Mouse (Mus musculus): ENCODE data around the gene Gimap7. TPM values are rescaled to one million over a fixed set of nuclear protein-coding genes. Genes with fewer than 3 reads are reported as not detected.
"Not testable (repeated sequence)": the region's sequence is repeated elsewhere in the genome, so short reads cannot be mapped to it uniquely, and the experiment has no call there.

Gene Gimap7
- polyA plus RNA-seq, 1 experiment from 2014 or later: not detected

GRCm38 (mm10) chr6:48681472-48682090 is 36.8 kb upstream of the Gimap7 start:
- Histone ChIP-seq H3K4me2 (no peak overlapping the region), H3K4me3 (replicated peaks) (no peak overlapping the region), H3K27me3 (no peaks in the 10 kb centered on the region), H3K9me3 (no peaks in the 10 kb centered on the region), H3K27ac (no peak overlapping the region), H3K9ac (replicated peaks) (no peak overlapping the region), H3K4me1 (replicated peaks) (no peaks in the 10 kb centered on the region), H3K36me3 (no peaks in the 10 kb centered on the region)
- 85% methylated on average over 3 of the region's 3 CpGs for WGBS
- no peak for ATAC-seq (ENCODE audit: insufficient number of reproducible peaks, insufficient read depth, low FRiP score, low TSS enrichment, low read depth)

GRCm38 (mm10) chr6:48682271-48682670 is 36.1 kb upstream of the Gimap7 start:
- 79% methylated on average over 4 of the region's 4 CpGs for WGBS
- no peaks in the 10 kb centered on the region for H3K36me3 ChIP-seq

GRCm38 (mm10) chr6:48683263-48683821 is 35.1 kb upstream of the Gimap7 start:
- not testable (repeated sequence) for H3K36me3 ChIP-seq; H3K27ac ChIP-seq; H3K4me1 ChIP-seq (replicated peaks); H3K27me3 ChIP-seq; H3K9ac ChIP-seq (replicated peaks); H3K4me2 ChIP-seq; H3K9me3 ChIP-seq; H3K4me3 ChIP-seq (replicated peaks); ATAC-seq (ENCODE audit: insufficient number of reproducible peaks, insufficient read depth, low FRiP score, low TSS enrichment, low read depth)
- WGBS: 97% methylated on average over 4 of the region's 4 CpGs

More at GRCm38 (mm10) chr6:48682271-48682670, 36.1 kb upstream of the Gimap7 start:
- H3K9ac ChIP-seq (replicated peaks): no peak overlapping the region
- H3K27me3 ChIP-seq: no peaks in the 10 kb centered on the region
- H3K4me2 ChIP-seq: no peak overlapping the region
- H3K4me1 ChIP-seq (replicated peaks): no peaks in the 10 kb centered on the region
- no peak overlapping the region for H3K4me3 ChIP-seq (replicated peaks)
- H3K9me3 ChIP-seq: no peaks in the 10 kb centered on the region
- no peak for ATAC-seq (ENCODE audit: insufficient number of reproducible peaks, insufficient read depth, low FRiP score, low TSS enrichment, low read depth)
- H3K27ac ChIP-seq: no peak overlapping the region

- WGBS: 73% methylated on average over 5 of the region's 5 CpGs
- Histone ChIP-seq H3K36me3 (no peaks in the 10 kb centered on the region), H3K27ac (no peak within 1 kb of the TSS), H3K9me3 (no peaks in the 10 kb centered on the region), H3K4me1 (replicated peaks) (no peaks in the 10 kb centered on the region), H3K4me2 (no peak within 1 kb of the TSS), H3K9ac (replicated peaks) (no peak within 1 kb of the TSS), H3K4me3 (replicated peaks) (no peak within 1 kb of the TSS), H3K27me3 (no peaks in the 10 kb centered on the region)
- no peak for ATAC-seq (ENCODE audit: insufficient number of reproducible peaks, insufficient read depth, low FRiP score, low TSS enrichment, low read depth)
Observed at GRCm38 (mm10) chr6:48684319-48684718, 34.1 kb upstream of the Gimap7 start, which contains the start of gene Gimap4. TSS of gene Gimap4 (plus strand) at chr6:48684549.

GRCm38 (mm10) chr6:48684806-48685205 is 33.6 kb upstream of the Gimap7 start:
- no peak overlapping the region for H3K4me2 ChIP-seq
- ATAC-seq (ENCODE audit: insufficient number of reproducible peaks, insufficient read depth, low FRiP score, low TSS enrichment, low read depth): no peak
- no peak overlapping the region for H3K27ac ChIP-seq
- H3K9ac ChIP-seq (replicated peaks): no peak overlapping the region
- WGBS: 66% methylated on average over 4 of the region's 4 CpGs
- no peak overlapping the region for H3K4me3 ChIP-seq (replicated peaks)
- no peaks in the 10 kb centered on the region for H3K27me3 ChIP-seq
- no peaks in the 10 kb centered on the region for H3K36me3 ChIP-seq
- H3K4me1 ChIP-seq (replicated peaks): no peaks in the 10 kb centered on the region
- no peaks in the 10 kb centered on the region for H3K9me3 ChIP-seq

- ATAC-seq (ENCODE audit: insufficient number of reproducible peaks, insufficient read depth, low FRiP score, low TSS enrichment, low read depth): no peak
- no peaks in the 10 kb centered on the region for H3K27me3 ChIP-seq
- no peaks in the 10 kb centered on the region for H3K9me3 ChIP-seq
- H3K27ac ChIP-seq: no peak overlapping the region
- no peak overlapping the region for H3K9ac ChIP-seq (replicated peaks)
- no peaks in the 10 kb centered on the region for H3K4me1 ChIP-seq (replicated peaks)
- WGBS: 82% methylated on average over 2 of the region's 2 CpGs
- no peak overlapping the region for H3K4me2 ChIP-seq
- H3K4me3 ChIP-seq (replicated peaks): no peak overlapping the region
- H3K36me3 ChIP-seq: no peaks in the 10 kb centered on the region
Observed at GRCm38 (mm10) chr6:48685251-48685650, 33.2 kb upstream of the Gimap7 start.

- Histone ChIP-seq H3K36me3 (no peaks in the 10 kb centered on the region), H3K9me3 (no peaks in the 10 kb centered on the region), H3K4me2 (no peak overlapping the region), H3K4me1 (replicated peaks) (no peaks in the 10 kb centered on the region), H3K9ac (replicated peaks) (no peak overlapping the region), H3K4me3 (replicated peaks) (no peak overlapping the region), H3K27me3 (no peaks in the 10 kb centered on the region), H3K27ac (no peak overlapping the region)
- ATAC-seq (ENCODE audit: insufficient number of reproducible peaks, insufficient read depth, low FRiP score, low TSS enrichment, low read depth): no peak
- 82% methylated on average over 7 of the region's 7 CpGs for WGBS
Observed at GRCm38 (mm10) chr6:48685694-48686665, 32.4 kb upstream of the Gimap7 start.

- Histone ChIP-seq H3K4me1 (replicated peaks) (no peaks in the 10 kb centered on the region), H3K4me3 (replicated peaks) (no peak overlapping the region), H3K27ac (no peak overlapping the region), H3K36me3 (no peaks in the 10 kb centered on the region), H3K9ac (replicated peaks) (no peak overlapping the region), H3K4me2 (no peak overlapping the region), H3K9me3 (no peaks in the 10 kb centered on the region), H3K27me3 (no peaks in the 10 kb centered on the region)
- WGBS: 88% methylated on average over 2 of the region's 2 CpGs
- ATAC-seq (ENCODE audit: insufficient number of reproducible peaks, insufficient read depth, low FRiP score, low TSS enrichment, low read depth): no peak
Observed at GRCm38 (mm10) chr6:48687077-48687476, 31.3 kb upstream of the Gimap7 start.

GRCm38 (mm10) chr6:48689320-48689719 is 29.1 kb upstream of the Gimap7 start:
- no peak overlapping the region for H3K9ac ChIP-seq (replicated peaks)
- H3K27me3 ChIP-seq: no peaks in the 10 kb centered on the region
- H3K4me1 ChIP-seq (replicated peaks): no peaks in the 10 kb centered on the region
- no peaks in the 10 kb centered on the region for H3K9me3 ChIP-seq
- no peak for ATAC-seq (ENCODE audit: insufficient number of reproducible peaks, insufficient read depth, low FRiP score, low TSS enrichment, low read depth)
- H3K4me3 ChIP-seq (replicated peaks): no peak overlapping the region
- no peak overlapping the region for H3K4me2 ChIP-seq
- H3K27ac ChIP-seq: no peak overlapping the region
- WGBS: 89% methylated on average over 2 of the region's 2 CpGs
- H3K36me3 ChIP-seq: no peaks in the 10 kb centered on the region

- no peak overlapping the region for H3K9ac ChIP-seq (replicated peaks)
- WGBS: 86% methylated on average over 6 of the region's 6 CpGs
- H3K4me3 ChIP-seq (replicated peaks): no peak overlapping the region
- no peaks in the 10 kb centered on the region for H3K36me3 ChIP-seq
- H3K27me3 ChIP-seq: no peaks in the 10 kb centered on the region
- H3K27ac ChIP-seq: no peak overlapping the region
- no peak for ATAC-seq (ENCODE audit: insufficient number of reproducible peaks, insufficient read depth, low FRiP score, low TSS enrichment, low read depth)
- no peak overlapping the region for H3K4me2 ChIP-seq
- H3K4me1 ChIP-seq (replicated peaks): no peaks in the 10 kb centered on the region
- H3K9me3 ChIP-seq: 0 out of 2 replicates have a peak, but pooled peaks cover 6% of the 10 kb centered on the region
Observed at GRCm38 (mm10) chr6:48692962-48693361, 25.5 kb upstream of the Gimap7 start.

- H3K27me3 ChIP-seq: no peaks in the 10 kb centered on the region
- 0 out of 2 replicates have a peak, but pooled peaks cover 6% of the 10 kb centered on the region for H3K9me3 ChIP-seq
- no peak overlapping the region for H3K4me3 ChIP-seq (replicated peaks)
- 83% methylated on average over 4 of the region's 4 CpGs for WGBS
- H3K36me3 ChIP-seq: no peaks in the 10 kb centered on the region
- H3K27ac ChIP-seq: no peak overlapping the region
- no peak overlapping the region for H3K9ac ChIP-seq (replicated peaks)
- no peak overlapping the region for H3K4me2 ChIP-seq
- no peaks in the 10 kb centered on the region for H3K4me1 ChIP-seq (replicated peaks)
- no peak for ATAC-seq (ENCODE audit: insufficient number of reproducible peaks, insufficient read depth, low FRiP score, low TSS enrichment, low read depth)
Observed at GRCm38 (mm10) chr6:48696830-48697554, 21.4 kb upstream of the Gimap7 start.
